Comparison of ENCODE assay signal across 22 mouse cellular contexts in genomic region chr11:5139372-5139771, GRCm38 (mm10). TPM values are rescaled to one million over a fixed set of nuclear protein-coding genes. Genes with fewer than 3 reads are reported as not detected.
DNase-seq lines count a peak whose midpoint lies in the region; ATAC-seq and TF ChIP-seq lines count a peak whose summit lies in the region.
"Had no signal": no experiment of that assay in that cellular context is flagged by ENCODE, and none has a peak within 500 bp of the region (broad histone marks: within the 10 kb centered on the region; RNA-seq: fewer than 3 reads in every experiment).

No protein-coding gene starts in this region.

- ATAC-seq in lung, postnatal 0 days = no peak
- no peak for ATAC-seq in intestine, embryonic 16.5 days
- peak; percentile 56 for ATAC-seq in liver, embryonic 13.5 days (ENCODE audit: low read depth)
- no peak for ATAC-seq in stomach, embryonic 15.5 days (ENCODE audit: insufficient read depth, low FRiP score, low read depth)
- ATAC-seq: forebrain, embryonic 16.5 days; inflammation-experienced regulatory T-cells, adult 6 months had no signal

- no peak for TF ChIP-seq CTCF in lung, postnatal 0 days (IDR thresholded peaks at IDR 0.05)

- no peaks in the 10 kb centered on the region for H3K9me3 ChIP-seq in lung, postnatal 0 days (ENCODE audit: low read length)
- H3K9me3 ChIP-seq in intestine, embryonic 16.5 days (ENCODE audit: control insufficient read depth, low read length) = no peaks in the 10 kb centered on the region
- H3K9me3 ChIP-seq in liver, embryonic 13.5 days (replicated peaks) = no peaks in the 10 kb centered on the region
- H3K9me3 ChIP-seq in stomach, embryonic 15.5 days = no peaks in the 10 kb centered on the region
- H3K9me3 ChIP-seq: embryonic facial prominence, embryonic 13.5 days; hindbrain, embryonic 12.5 days; neural tube, embryonic 15.5 days had no signal

- intact Hi-C loops in left cerebral cortex, postnatal 14 days (cut with DNase I) = no loop called here

- no peak for TF ChIP-seq EP300 in lung, postnatal 0 days (IDR thresholded peaks at IDR 0.05)

- H3K9ac ChIP-seq in lung, postnatal 0 days (replicated peaks; ENCODE audit: low read depth) = no peak overlapping the region
- peak overlapping the region; percentile 32; the same call in 1 of the 2 replicates for H3K9ac ChIP-seq in intestine, embryonic 16.5 days (ENCODE audit: low read depth, low read length)
- no peak overlapping the region for H3K9ac ChIP-seq in liver, embryonic 13.5 days
- H3K9ac ChIP-seq in stomach, embryonic 15.5 days = no peak overlapping the region
- H3K9ac ChIP-seq: embryonic facial prominence, embryonic 13.5 days; hindbrain, embryonic 12.5 days; neural tube, embryonic 15.5 days had no signal

- no peaks in the 10 kb centered on the region for H3K36me3 ChIP-seq in lung, postnatal 0 days (ENCODE audit: insufficient read depth, low read length)
- no peaks in the 10 kb centered on the region for H3K36me3 ChIP-seq in intestine, embryonic 16.5 days (ENCODE audit: control insufficient read depth, insufficient read depth, low read length)
- H3K36me3 ChIP-seq in liver, embryonic 13.5 days = no peaks in the 10 kb centered on the region
- no peaks in the 10 kb centered on the region for H3K36me3 ChIP-seq in stomach, embryonic 15.5 days
- H3K36me3 ChIP-seq: embryonic facial prominence, embryonic 13.5 days; hindbrain, embryonic 12.5 days; neural tube, embryonic 15.5 days had no signal

- H3K4me2 ChIP-seq in lung, postnatal 0 days (replicated peaks; ENCODE audit: low read depth, low read length) = no peak overlapping the region
- 0 out of 2 replicates have a peak overlapping the region, but pooled peaks have one; percentile 11 for H3K4me2 ChIP-seq in intestine, embryonic 16.5 days (ENCODE audit: low read depth, low read length)
- 0 out of 2 replicates have a peak overlapping the region, but pooled peaks have one; percentile 11 for H3K4me2 ChIP-seq in liver, embryonic 13.5 days
- no peak overlapping the region for H3K4me2 ChIP-seq in stomach, embryonic 15.5 days
- H3K4me2 ChIP-seq: embryonic facial prominence, embryonic 13.5 days; heart, embryonic 11.5 days; hindbrain, embryonic 12.5 days; neural tube, embryonic 15.5 days had no signal

- no peaks in the 10 kb centered on the region for H3K27me3 ChIP-seq in lung, postnatal 0 days (replicated peaks; ENCODE audit: insufficient read depth, low read length)
- no peaks in the 10 kb centered on the region for H3K27me3 ChIP-seq in intestine, embryonic 16.5 days (replicated peaks; ENCODE audit: control insufficient read depth, insufficient read depth, low read length)
- H3K27me3 ChIP-seq in liver, embryonic 13.5 days = no peaks in the 10 kb centered on the region
- H3K27me3 ChIP-seq in stomach, embryonic 15.5 days (replicated peaks) = no peaks in the 10 kb centered on the region
- H3K27me3 ChIP-seq: embryonic facial prominence, embryonic 13.5 days; hindbrain, embryonic 12.5 days; neural tube, embryonic 15.5 days had no signal

- peak overlapping the region; percentile 39; the same call in 1 of the 2 replicates for H3K27ac ChIP-seq in lung, postnatal 0 days (ENCODE audit: low read length)
- H3K27ac ChIP-seq in intestine, embryonic 16.5 days (ENCODE audit: low read length) = peak overlapping the region; percentile 67
- H3K27ac ChIP-seq in liver, embryonic 13.5 days = no peak overlapping the region
- H3K27ac ChIP-seq in stomach, embryonic 15.5 days = peak overlapping the region; percentile 68
- H3K27ac ChIP-seq: embryonic facial prominence, embryonic 13.5 days; hindbrain, embryonic 12.5 days; kidney, postnatal 0 days; neural tube, embryonic 15.5 days had no signal

- no peak for DNase-seq in lung, postnatal 0 days (ENCODE audit: low spot score)
- no peak for DNase-seq in lung, postnatal 10 days
- DNase-seq in liver, embryonic 13.5 days = no peak
- DNase-seq in left cerebral cortex, postnatal 14 days (ENCODE audit: low spot score in 2 of 2) = no peak
- no peak for DNase-seq in adrenal gland, adult (ENCODE audit: inconsistent age in 2 of 2, low spot score in 1 of 2)
- no peak for DNase-seq in cerebellum, adult 9-10 months
- DNase-seq: adrenal gland, postnatal 10 days; cerebellum, postnatal 10 days; heart, postnatal 14 days; left cerebral cortex, postnatal 4 days; midbrain, embryonic 14.5 days; spleen, adult 18-20 months; thymus, postnatal 25 days had no signal

- H3K4me1 ChIP-seq in lung, postnatal 0 days (ENCODE audit: insufficient read depth, low read depth, low read length) = peaks cover 19% of the 10 kb centered on the region
- peaks cover 46% of the 10 kb centered on the region for H3K4me1 ChIP-seq in intestine, embryonic 16.5 days (ENCODE audit: control insufficient read depth, insufficient read depth, low read length)
- H3K4me1 ChIP-seq in liver, embryonic 13.5 days (replicated peaks) = peaks cover 25% of the 10 kb centered on the region
- H3K4me1 ChIP-seq in stomach, embryonic 15.5 days = peaks cover 32% of the 10 kb centered on the region

- WGBS in lung, postnatal 0 days = 51% methylated on average over 9 of the region's 9 CpGs
- WGBS in intestine, embryonic 16.5 days = 47% methylated on average over 9 of the region's 9 CpGs
- WGBS in liver, embryonic 13.5 days (ENCODE audit: insufficient replicate concordance) = 73% methylated on average over 9 of the region's 9 CpGs
- 34% methylated on average over 9 of the region's 9 CpGs for WGBS in stomach, embryonic 15.5 days

- H3K4me3 ChIP-seq in lung, postnatal 0 days (ENCODE audit: low read depth, low read length) = no peak overlapping the region
- H3K4me3 ChIP-seq in intestine, embryonic 16.5 days (ENCODE audit: low read length) = no peak overlapping the region
- no peak overlapping the region for H3K4me3 ChIP-seq in liver, embryonic 13.5 days (replicated peaks)
- H3K4me3 ChIP-seq in stomach, embryonic 15.5 days (replicated peaks) = no peak overlapping the region
- H3K4me3 ChIP-seq: embryonic facial prominence, embryonic 13.5 days; hindbrain, embryonic 12.5 days; neural tube, embryonic 15.5 days had no signal

RNA-seq across cellular contexts. Expression of gene Emid1, which starts 12.7 kb away (rescaled TPM):
- 63.3 and 67.5 TPM in 2 replicates for polyA plus RNA-seq in lung, postnatal 0 days (2015; fragmentation: Nextera tagmentation; extraction: Ambion mirVana)
- polyA plus RNA-seq in intestine, embryonic 16.5 days (2015; fragmentation: Nextera tagmentation; extraction: Ambion mirVana) = 112 and 120 TPM in 2 replicates
- 4.3 and 4.5 TPM in 2 replicates for polyA plus RNA-seq in liver, embryonic 13.5 days (2015; fragmentation: Nextera tagmentation; extraction: Ambion mirVana)
- 64.2 and 77.2 TPM in 2 replicates for polyA plus RNA-seq in stomach, embryonic 15.5 days (2015; fragmentation: Nextera tagmentation; extraction: Ambion mirVana)
- total RNA-seq in left cerebral cortex, postnatal 14 days (2021) = 10 to 100 TPM; 27.6 to 32.5 TPM

RNA-seq across cellular contexts. Expression of gene Ewsr1, which starts 40.3 kb away (rescaled TPM):
- polyA plus RNA-seq in lung, postnatal 0 days (2015; fragmentation: Nextera tagmentation; extraction: Ambion mirVana) = 274 and 290 TPM in 2 replicates
- 499 and 529 TPM in 2 replicates for polyA plus RNA-seq in intestine, embryonic 16.5 days (2015; fragmentation: Nextera tagmentation; extraction: Ambion mirVana)
- polyA plus RNA-seq in liver, embryonic 13.5 days (2015; fragmentation: Nextera tagmentation; extraction: Ambion mirVana) = 312 and 331 TPM in 2 replicates
- 605 and 630 TPM in 2 replicates for polyA plus RNA-seq in stomach, embryonic 15.5 days (2015; fragmentation: Nextera tagmentation; extraction: Ambion mirVana)
- total RNA-seq in left cerebral cortex, postnatal 14 days (2021) = 100 to 1,000 TPM; 288 to 295 TPM

RNA-seq across cellular contexts. Expression of gene Rhbdd3, which starts 40.6 kb away (rescaled TPM):
- 17.0 and 19.4 TPM in 2 replicates for polyA plus RNA-seq in lung, postnatal 0 days (2015; fragmentation: Nextera tagmentation; extraction: Ambion mirVana)
- 27.8 and 32.5 TPM in 2 replicates for polyA plus RNA-seq in intestine, embryonic 16.5 days (2015; fragmentation: Nextera tagmentation; extraction: Ambion mirVana)
- 11.8 and 14.3 TPM in 2 replicates for polyA plus RNA-seq in liver, embryonic 13.5 days (2015; fragmentation: Nextera tagmentation; extraction: Ambion mirVana)
- 27.0 and 28.4 TPM in 2 replicates for polyA plus RNA-seq in stomach, embryonic 15.5 days (2015; fragmentation: Nextera tagmentation; extraction: Ambion mirVana)
- 10 to 100 TPM; 21.7 to 24.6 TPM for total RNA-seq in left cerebral cortex, postnatal 14 days (2021)

Comparison
In these comparisons a context has a peak if more than half of its experiments do, and no peak if none do; other contexts are left out.
1. H3K4me2 ChIP-seq: peak in intestine, embryonic 16.5 days (single experiment) and liver, embryonic 13.5 days (single experiment); none in lung, postnatal 0 days (single experiment) and stomach, embryonic 15.5 days (single experiment).
2. RNA of gene Emid1, which starts 12.7 kb away (polyA plus RNA-seq): 112 to 120 TPM in intestine, embryonic 16.5 days, 63.3 to 67.5 TPM in lung, postnatal 0 days and 64.2 to 77.2 TPM in stomach, embryonic 15.5 days; 4.3 to 4.5 TPM in liver, embryonic 13.5 days; every median in the first group is over 10 times any median in the second.